Mouse (Mus musculus) brain, embryonic 14.5 days (tissue): ENCODE data around the gene Iqsec3.

Experiments
- CTCF ChIP-seq: fragments of 200-500 bp; IDR thresholded peaks from 2 replicates; pipeline ENCODE4 v1.5.1; 2012; ENCODE audit warnings: inconsistent platforms, mild to moderate bottlenecking, moderate library complexity, borderline replicate concordance; ENCODE audit not compliant: insufficient read depth, insufficient read length; ENCODE audit errors: extremely low read depth
- POLR2A ChIP-seq: fragments of 200-500 bp; IDR thresholded peaks from 2 replicates; pipeline ENCODE4 v1.6.1; 2012; ENCODE audit warnings: mild to moderate bottlenecking, inconsistent platforms, borderline replicate concordance; ENCODE audit not compliant: poor library complexity, insufficient read depth, insufficient read length, severe bottlenecking; ENCODE audit errors: extremely low read depth

GRCm38 (mm10) chr6:121337770-121338518 lies 135.5 kb downstream of the Iqsec3 start:
- TF ChIP-seq CTCF = peak; percentile 87
- TF ChIP-seq POLR2A = no peak
